Mouse (Mus musculus) lung, postnatal 25 days (tissue): ENCODE results near the gene Cdk5rap3.

Experiments
- DNase-seq: peaks from one replicate; pipeline ENCODE4 v3.0.0; 2022; ENCODE audit warnings: low spot score

Gene Cdk5rap3

DNA sequence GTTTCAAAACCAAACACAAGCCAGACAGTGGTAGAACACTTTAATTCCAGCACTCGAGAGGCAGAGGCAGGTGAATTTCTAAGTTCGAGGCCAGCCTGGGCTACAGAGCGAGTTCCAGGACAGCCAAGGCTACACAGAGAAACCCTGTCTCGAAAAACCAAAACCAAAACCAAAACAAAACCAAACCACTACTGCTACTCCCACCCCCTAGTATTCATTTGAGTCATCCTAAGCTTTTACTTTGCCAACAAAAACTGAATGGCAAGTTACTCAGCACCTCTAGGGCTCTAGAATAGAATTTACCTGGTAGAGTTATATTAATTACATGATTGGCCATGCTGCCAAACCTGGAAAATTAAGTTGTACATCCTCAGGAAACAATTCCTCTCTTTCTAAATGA is 56.7 kb downstream of the Cdk5rap3 start:
- no peak for DNase-seq

- no peak for DNase-seq
These were observed 58.9 kb downstream of the Cdk5rap3 start for GRCm38 (mm10) chr11:96857446-96857845.
